Mouse (Mus musculus): Measurements from ENCODE around the gene Stx11. TPM values are rescaled to one million over a fixed set of nuclear protein-coding genes. Genes with fewer than 3 reads are reported as not detected.

Stx11 gene
- 101 TPM for polyA plus RNA-seq (2017; shearing (Covaris generic))

DNA sequence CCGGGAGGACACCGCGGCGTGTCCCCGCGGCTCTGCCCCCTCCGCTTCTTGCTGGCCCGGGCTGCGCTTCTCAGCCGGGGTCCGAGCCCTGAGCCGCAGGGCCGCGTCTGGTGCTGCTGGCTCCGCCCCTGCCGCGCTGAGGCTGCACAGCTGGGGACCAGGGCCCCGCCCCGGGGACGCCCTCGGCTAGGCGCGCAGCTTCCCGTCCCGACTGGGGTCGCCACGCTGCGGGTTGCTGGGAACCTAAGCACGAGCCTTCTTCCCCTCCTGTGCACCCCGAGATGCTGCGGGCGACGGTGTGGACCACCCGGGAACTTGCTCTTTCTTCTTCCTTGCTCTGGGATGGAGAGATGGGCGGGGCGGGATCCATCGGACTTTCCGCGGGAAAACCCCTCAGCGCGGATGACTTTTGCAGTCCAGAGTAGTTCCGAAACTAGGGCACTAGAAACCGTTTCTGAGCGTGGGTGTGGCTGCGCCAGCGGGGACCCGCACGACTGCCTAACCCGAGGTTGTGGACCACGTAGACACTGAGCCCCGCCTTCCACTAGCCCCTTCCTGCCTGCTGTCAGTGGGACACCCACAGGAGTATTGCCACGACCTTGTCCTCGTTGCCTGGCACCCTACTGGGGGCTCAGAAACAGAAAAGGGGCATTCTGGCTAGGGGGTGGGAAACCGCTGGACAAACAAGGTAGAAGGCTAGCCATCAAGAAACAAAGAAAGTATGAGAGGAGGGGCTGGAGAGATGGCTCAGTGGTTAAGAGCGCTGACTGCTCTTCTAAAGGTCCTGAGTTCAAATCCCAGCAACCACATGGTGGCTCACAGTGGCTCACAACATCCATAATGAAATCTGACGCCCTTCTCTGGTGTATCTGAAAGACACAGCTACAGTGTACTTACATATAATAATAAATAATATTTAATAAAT lies at the start of gene Stx11:
TSS of gene Stx11 (minus strand) at position 148 of the 925 bp plus-strand sequence.

DNA sequence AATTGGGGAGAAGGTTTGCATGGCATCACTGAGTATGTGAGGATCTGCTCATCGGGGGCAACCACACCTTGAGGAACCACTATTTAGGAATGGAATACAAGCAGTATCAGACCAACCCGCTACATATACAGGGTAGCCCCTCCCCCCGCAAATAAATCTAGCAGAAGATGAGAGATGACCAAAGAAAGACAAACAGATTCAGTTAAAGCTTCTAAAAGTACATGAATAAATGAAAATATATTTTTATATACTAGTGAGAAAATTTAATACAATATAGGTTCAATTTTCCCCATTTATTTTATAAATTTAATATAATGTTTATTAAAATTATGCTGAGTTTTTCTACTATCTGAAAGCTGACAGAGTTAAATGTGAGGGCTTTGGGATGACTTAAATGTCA lies 40.9 kb upstream of the Stx11 start, which contains the start of gene Sf3b5:
TSS of gene Sf3b5 (plus strand) at position 301 of the 400 bp plus-strand sequence.

Other genes starting within 250 kb of the Stx11 start
- gene Utrn, start 94.9 kb downstream of the Stx11 start, polyA plus RNA-seq (2017; shearing (Covaris generic)): 316 TPM
- gene Sf3b5, start 41.0 kb upstream of the Stx11 start, polyA plus RNA-seq (2017; shearing (Covaris generic)): 22.4 TPM
- 12.9 TPM for gene Plagl1, start 96.2 kb upstream of the Stx11 start, polyA plus RNA-seq (2017; shearing (Covaris generic))
- not detected for gene Zc2hc1b, start 213.7 kb upstream of the Stx11 start, polyA plus RNA-seq (2017; shearing (Covaris generic))
- gene Ltv1, start 228.9 kb upstream of the Stx11 start, polyA plus RNA-seq (2017; shearing (Covaris generic)): 125 TPM

Measured in effector memory CD4-positive, alpha-beta T cell, adult 7 months (primary cell).